Mouse (Mus musculus): Measurements from ENCODE around the gene Adss.

GRCm38 (mm10) chr1:177792835-177793234 lies 3.5 kb downstream of the Adss start:
- TF ChIP-seq CTCF (IDR thresholded peaks at IDR 0.05) (no peak), EP300 (IDR thresholded peaks at IDR 0.05; ENCODE audit: insufficient read depth, low read depth, low read length) (no peak), POLR2A (IDR thresholded peaks at IDR 0.05; ENCODE audit: insufficient read depth, low read depth, low read length) (no peak)
